Mouse (Mus musculus) C2C12 (cell line): ENCODE measurements around the gene Padi6.

Experiments
- CEBPB ChIP-seq: IDR thresholded peaks from one replicate; pipeline ENCODE4 v1.6.1; 2011; ENCODE audit warnings: low read depth, mild to moderate bottlenecking, control low read depth, moderate library complexity
- CTCF ChIP-seq: IDR thresholded peaks from one replicate; pipeline ENCODE4 v1.5.1; 2011; ENCODE audit not compliant: control insufficient read depth, insufficient read depth, insufficient read length
- FOSL1 ChIP-seq: IDR thresholded peaks from one replicate; pipeline ENCODE4 v1.8.0; 2011; ENCODE audit warnings: mild to moderate bottlenecking, low read length; ENCODE audit not compliant: poor library complexity, insufficient read depth, severe bottlenecking
- MAX ChIP-seq: IDR thresholded peaks from one replicate; pipeline ENCODE4 v1.6.1; 2011; ENCODE audit warnings: mild to moderate bottlenecking, control low read depth
- MYOD1 ChIP-seq: IDR thresholded peaks from one replicate; pipeline ENCODE4 v1.6.1; 2011; ENCODE audit warnings: low read depth; ENCODE audit not compliant: control insufficient read depth, insufficient read length
- MYOG ChIP-seq: IDR thresholded peaks from one replicate; pipeline ENCODE4 v1.6.1; 2011; ENCODE audit not compliant: control insufficient read depth, insufficient read length; ENCODE audit errors: extremely low read depth
- USF1 ChIP-seq: IDR thresholded peaks from one replicate; pipeline ENCODE4 v1.6.1; 2011; ENCODE audit warnings: low read depth, mild to moderate bottlenecking, control low read depth, moderate library complexity

DNA sequence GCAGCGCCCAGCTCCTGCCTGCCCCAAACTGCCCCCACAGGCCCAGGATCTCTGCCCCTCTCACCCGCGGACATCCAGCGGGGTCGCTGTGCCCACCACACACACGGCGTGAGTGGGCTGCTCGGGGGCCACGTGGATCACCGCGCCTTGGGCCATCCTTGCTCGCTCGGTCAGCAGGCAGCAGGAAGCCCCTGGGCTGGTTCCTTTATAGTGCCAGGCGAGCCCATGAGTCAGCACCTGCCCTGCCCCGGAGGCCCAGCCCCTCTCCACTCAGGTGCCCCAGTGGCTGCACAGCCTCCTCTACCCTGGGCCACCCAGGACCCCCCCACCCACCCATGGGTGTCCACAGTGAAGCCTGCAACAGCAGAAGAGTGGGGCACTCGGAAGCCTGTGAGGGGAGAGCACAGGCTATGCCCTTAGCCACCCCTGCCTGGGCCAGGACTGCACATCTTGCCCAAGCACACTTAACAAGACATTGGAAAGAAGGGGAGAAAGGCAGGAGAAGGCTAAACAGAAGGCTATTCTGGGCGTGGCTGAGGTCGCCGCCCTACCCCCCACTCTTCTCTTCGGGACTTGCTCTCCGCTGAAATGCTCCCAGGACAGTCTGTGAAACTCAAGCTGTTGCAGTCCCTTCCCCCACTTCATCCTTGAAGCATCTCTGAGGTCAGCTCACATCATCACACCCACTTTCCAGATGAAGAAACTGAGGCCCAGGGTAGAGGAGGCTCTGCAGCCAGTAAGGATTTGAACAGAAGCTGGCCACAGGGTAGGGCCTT lies 31.8 kb upstream of the Padi6 start, which contains the start of gene Padi4:
- TF ChIP-seq USF1: no peak
- TF ChIP-seq CTCF: no peak
- no peak for TF ChIP-seq MAX
- no peak for TF ChIP-seq MYOG
- TF ChIP-seq MYOD1: no peak
- no peak for TF ChIP-seq CEBPB
- TF ChIP-seq FOSL1: no peak
